Mouse (Mus musculus): ENCODE data around the gene Pex16. TPM values are rescaled to one million over a fixed set of nuclear protein-coding genes. Genes with fewer than 3 reads are reported as not detected.

Pex16 gene
- polyA plus RNA-seq, 1 experiment from 2014 or later = 35.4 TPM

DNA sequence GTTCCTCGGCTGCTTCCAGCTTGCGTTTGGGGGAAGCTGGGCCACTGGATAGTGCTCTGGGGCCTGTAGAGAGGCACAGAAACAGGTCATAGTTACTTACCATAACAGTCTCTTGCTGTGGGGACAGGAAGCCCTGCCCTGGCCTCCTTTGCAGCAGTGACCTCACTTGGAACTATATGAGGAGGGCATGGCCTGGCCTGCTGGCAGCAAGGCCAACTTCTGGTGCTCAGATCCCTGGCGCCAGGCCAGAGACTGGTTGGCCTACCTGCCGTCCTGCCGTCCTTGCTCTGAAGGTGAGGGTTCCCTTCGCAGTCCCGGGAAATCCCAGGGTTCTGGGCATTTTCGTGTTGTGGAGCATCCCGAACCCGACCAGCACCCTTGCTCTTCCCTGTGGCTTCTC is 37.2 kb downstream of the Pex16 start:
- DNase-seq = no peak
- WGBS = 95% methylated on average over 10 of the region's 10 CpGs
- H3K27me3 ChIP-seq (ENCODE audit: control insufficient read depth, insufficient read depth, low read length) = no peaks in the 10 kb centered on the region
- H3K4me3 ChIP-seq (replicated peaks; ENCODE audit: low read depth, low read length) = no peak overlapping the region
- no peak overlapping the region for H3K9ac ChIP-seq (replicated peaks; ENCODE audit: low read length)
- H3K4me2 ChIP-seq (ENCODE audit: low read length) = no peak overlapping the region
- no peak for ATAC-seq (ENCODE audit: low FRiP score, low TSS enrichment)
- H3K27ac ChIP-seq (replicated peaks; ENCODE audit: low read depth, low read length) = no peak overlapping the region
- no peaks in the 10 kb centered on the region for H3K9me3 ChIP-seq (ENCODE audit: control insufficient read depth, low read length)
- peaks cover 96% of the 10 kb centered on the region for H3K36me3 ChIP-seq (ENCODE audit: control insufficient read depth, insufficient read depth, low read length)
- no peaks in the 10 kb centered on the region for H3K4me1 ChIP-seq (ENCODE audit: control insufficient read depth, insufficient read depth, low read length)

DNA sequence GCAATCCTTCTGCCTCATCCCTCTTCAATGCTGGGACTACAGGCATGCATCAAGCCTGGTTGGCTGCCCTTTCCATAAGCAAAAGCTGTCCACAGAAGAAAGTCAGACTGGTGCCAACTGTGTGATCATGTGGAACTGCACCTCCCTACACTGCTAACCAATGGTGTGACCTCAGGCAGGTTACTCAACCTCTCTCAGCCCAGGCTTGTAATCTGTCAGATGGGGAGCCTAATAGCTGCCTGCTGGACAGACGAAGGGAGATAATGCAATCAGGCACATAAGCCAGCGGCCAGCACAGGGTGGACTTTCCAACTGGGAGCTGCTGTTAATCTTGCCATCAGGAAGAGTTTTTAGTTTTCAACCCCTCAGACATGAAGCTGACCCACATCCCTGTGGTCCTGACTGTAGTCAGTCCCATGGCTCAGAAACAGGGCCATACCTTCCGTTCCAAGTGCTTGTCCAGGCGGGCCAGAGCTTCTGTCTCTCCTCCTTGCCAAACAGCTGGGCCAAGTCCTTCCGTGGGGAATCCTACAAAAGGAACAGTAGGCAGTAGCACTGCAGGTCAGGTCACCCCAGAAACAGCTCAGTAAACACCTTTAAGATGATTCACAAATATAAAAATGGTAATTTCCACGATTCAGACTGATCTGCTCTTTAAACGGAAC is 47.4 kb downstream of the Pex16 start:
- Histone ChIP-seq H3K4me2 (ENCODE audit: low read length) (no peak overlapping the region), H3K4me3 (replicated peaks; ENCODE audit: low read depth, low read length) (no peak overlapping the region), H3K36me3 (ENCODE audit: control insufficient read depth, insufficient read depth, low read length) (peaks cover 83% of the 10 kb centered on the region), H3K27me3 (ENCODE audit: control insufficient read depth, insufficient read depth, low read length) (no peaks in the 10 kb centered on the region), H3K9ac (replicated peaks; ENCODE audit: low read length) (no peak overlapping the region), H3K4me1 (ENCODE audit: control insufficient read depth, insufficient read depth, low read length) (peaks cover 25% of the 10 kb centered on the region), H3K27ac (replicated peaks; ENCODE audit: low read depth, low read length) (no peak overlapping the region), H3K9me3 (ENCODE audit: control insufficient read depth, low read length) (no peaks in the 10 kb centered on the region)
- DNase-seq = no peak
- ATAC-seq (ENCODE audit: low FRiP score, low TSS enrichment) = no peak
- 95% methylated on average over 7 of the region's 7 CpGs for WGBS

DNA sequence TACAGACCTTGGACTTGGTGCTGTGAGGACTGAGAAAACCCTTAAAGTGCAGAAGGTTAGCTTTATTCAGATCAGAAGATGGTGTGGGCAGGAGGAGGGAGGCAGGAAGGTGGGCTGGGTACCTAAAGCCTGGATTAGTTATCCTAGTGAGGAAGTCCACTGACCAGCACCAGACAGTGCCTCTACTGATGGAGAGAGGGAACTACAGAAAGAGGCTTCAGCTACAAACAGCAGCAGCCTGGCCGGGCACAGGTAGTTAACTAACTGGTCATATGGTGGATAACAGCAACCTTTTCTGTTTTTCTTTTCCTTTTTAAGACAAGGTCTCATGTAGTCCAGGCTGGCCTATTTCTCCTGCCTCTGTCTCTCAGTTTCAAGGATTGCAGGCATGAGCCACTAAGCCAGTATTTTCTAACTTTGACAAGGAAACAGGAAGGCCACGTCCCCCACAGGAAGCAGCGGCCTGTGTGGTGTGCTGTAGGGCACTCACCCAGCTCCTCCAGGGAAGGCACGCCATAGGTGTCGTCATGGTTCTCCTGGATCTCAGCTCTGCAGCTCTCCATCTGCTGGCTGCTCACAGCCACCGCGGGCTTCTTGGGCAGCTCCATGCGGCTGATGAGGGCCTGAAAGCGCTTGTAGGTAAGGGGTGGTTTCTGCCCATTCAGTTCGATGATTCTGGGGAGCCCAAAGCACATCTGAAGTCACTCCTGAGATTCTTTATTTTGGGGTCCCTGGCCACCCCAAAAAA is 48.1 kb downstream of the Pex16 start:
- H3K9ac ChIP-seq (replicated peaks; ENCODE audit: low read length) = no peak overlapping the region
- peak; percentile 55 for DNase-seq
- H3K27me3 ChIP-seq (ENCODE audit: control insufficient read depth, insufficient read depth, low read length) = no peaks in the 10 kb centered on the region
- H3K4me3 ChIP-seq (replicated peaks; ENCODE audit: low read depth, low read length) = no peak overlapping the region
- H3K36me3 ChIP-seq (ENCODE audit: control insufficient read depth, insufficient read depth, low read length) = peaks cover 76% of the 10 kb centered on the region
- H3K27ac ChIP-seq (replicated peaks; ENCODE audit: low read depth, low read length) = no peak overlapping the region
- H3K4me2 ChIP-seq (ENCODE audit: low read length) = no peak overlapping the region
- no peaks in the 10 kb centered on the region for H3K9me3 ChIP-seq (ENCODE audit: control insufficient read depth, low read length)
- ATAC-seq (ENCODE audit: low FRiP score, low TSS enrichment) = no peak
- peaks cover 27% of the 10 kb centered on the region for H3K4me1 ChIP-seq (ENCODE audit: control insufficient read depth, insufficient read depth, low read length)
- 82% methylated on average over 10 of the region's 10 CpGs for WGBS

DNA sequence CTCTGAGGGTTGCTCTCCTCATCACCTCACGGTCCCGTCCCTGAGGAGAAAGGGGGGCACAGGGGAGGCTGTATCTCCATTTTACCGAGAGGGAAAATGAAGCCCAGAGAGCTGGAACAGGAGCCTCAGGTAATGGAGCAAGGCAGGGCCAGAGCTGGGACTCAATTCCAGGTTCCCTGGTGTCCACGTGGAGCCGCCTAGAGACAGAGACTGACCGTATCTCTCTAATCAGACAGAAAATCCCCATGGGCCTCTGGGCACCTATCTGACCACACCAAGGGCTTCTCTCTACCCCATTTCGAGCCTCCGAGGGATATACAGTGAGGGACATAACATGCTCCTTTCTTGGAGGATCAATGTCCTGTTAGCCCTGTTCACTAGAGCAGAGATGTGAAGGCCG is 48.7 kb downstream of the Pex16 start:
- DNase-seq (no peak), ATAC-seq (ENCODE audit: low FRiP score, low TSS enrichment) (no peak)
- H3K36me3 ChIP-seq (ENCODE audit: control insufficient read depth, insufficient read depth, low read length) = peaks cover 70% of the 10 kb centered on the region
- H3K4me1 ChIP-seq (ENCODE audit: control insufficient read depth, insufficient read depth, low read length) = peaks cover 27% of the 10 kb centered on the region
- no peak overlapping the region for H3K4me2 ChIP-seq (ENCODE audit: low read length)
- 91% methylated on average over 9 of the region's 9 CpGs for WGBS
- H3K27me3 ChIP-seq (ENCODE audit: control insufficient read depth, insufficient read depth, low read length) = no peaks in the 10 kb centered on the region
- H3K9ac ChIP-seq (replicated peaks; ENCODE audit: low read length) = no peak overlapping the region
- H3K27ac ChIP-seq (replicated peaks; ENCODE audit: low read depth, low read length) = peak overlapping the region; percentile 78; the same call in 1 of the 2 replicates
- no peaks in the 10 kb centered on the region for H3K9me3 ChIP-seq (ENCODE audit: control insufficient read depth, low read length)
- H3K4me3 ChIP-seq (replicated peaks; ENCODE audit: low read depth, low read length) = no peak overlapping the region

DNA sequence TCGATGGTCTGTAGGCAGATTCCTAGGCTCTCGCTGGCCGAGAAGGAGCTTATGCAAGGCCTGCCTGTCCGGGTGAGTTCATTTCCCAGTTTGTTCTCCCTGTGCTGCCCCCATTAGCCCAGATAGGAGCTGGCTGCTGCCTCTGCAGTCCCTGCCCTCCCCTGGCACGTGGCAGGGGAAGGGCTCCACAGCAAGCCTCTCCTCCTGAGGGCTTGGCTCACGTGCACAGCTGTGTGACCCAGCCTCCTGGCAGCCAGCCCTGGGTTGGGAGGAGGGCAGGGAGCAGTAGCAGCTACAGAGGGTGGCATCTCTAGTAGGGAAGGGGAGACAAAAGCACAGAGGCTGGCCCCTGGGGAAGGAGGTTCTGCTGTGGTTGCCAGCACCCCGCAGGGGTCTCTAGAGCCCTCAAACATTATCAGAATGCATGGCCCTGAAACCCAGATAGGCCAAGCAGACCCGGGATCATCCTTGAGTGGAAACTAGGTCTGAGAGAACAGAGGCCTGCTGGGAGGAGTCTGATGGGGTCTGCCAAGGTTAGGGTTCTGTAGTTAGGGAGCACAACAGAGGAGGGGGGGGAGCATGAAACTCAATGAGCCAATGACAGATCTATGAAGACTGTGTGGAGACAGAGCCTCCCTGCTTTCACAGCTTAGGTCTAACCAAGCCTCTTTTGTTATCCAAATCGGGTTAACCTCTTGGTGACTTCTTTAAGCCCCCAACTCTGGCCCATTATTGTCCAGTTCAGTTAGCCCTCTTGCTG is 49.4 kb downstream of the Pex16 start:
- Histone ChIP-seq H3K9ac (replicated peaks; ENCODE audit: low read length) (no peak overlapping the region), H3K36me3 (ENCODE audit: control insufficient read depth, insufficient read depth, low read length) (peaks cover 63% of the 10 kb centered on the region), H3K27ac (replicated peaks; ENCODE audit: low read depth, low read length) (peak overlapping the region; percentile 78), H3K4me1 (ENCODE audit: control insufficient read depth, insufficient read depth, low read length) (peaks cover 27% of the 10 kb centered on the region), H3K4me3 (replicated peaks; ENCODE audit: low read depth, low read length) (no peak overlapping the region), H3K9me3 (ENCODE audit: control insufficient read depth, low read length) (no peaks in the 10 kb centered on the region), H3K27me3 (ENCODE audit: control insufficient read depth, insufficient read depth, low read length) (no peaks in the 10 kb centered on the region), H3K4me2 (ENCODE audit: low read length) (no peak overlapping the region)
- WGBS = 56% methylated on average over 9 of the region's 9 CpGs
- peak; percentile 46; the same call in 1 of the 2 replicates for ATAC-seq (ENCODE audit: low FRiP score, low TSS enrichment)
- peak; percentile 66 for DNase-seq

DNA sequence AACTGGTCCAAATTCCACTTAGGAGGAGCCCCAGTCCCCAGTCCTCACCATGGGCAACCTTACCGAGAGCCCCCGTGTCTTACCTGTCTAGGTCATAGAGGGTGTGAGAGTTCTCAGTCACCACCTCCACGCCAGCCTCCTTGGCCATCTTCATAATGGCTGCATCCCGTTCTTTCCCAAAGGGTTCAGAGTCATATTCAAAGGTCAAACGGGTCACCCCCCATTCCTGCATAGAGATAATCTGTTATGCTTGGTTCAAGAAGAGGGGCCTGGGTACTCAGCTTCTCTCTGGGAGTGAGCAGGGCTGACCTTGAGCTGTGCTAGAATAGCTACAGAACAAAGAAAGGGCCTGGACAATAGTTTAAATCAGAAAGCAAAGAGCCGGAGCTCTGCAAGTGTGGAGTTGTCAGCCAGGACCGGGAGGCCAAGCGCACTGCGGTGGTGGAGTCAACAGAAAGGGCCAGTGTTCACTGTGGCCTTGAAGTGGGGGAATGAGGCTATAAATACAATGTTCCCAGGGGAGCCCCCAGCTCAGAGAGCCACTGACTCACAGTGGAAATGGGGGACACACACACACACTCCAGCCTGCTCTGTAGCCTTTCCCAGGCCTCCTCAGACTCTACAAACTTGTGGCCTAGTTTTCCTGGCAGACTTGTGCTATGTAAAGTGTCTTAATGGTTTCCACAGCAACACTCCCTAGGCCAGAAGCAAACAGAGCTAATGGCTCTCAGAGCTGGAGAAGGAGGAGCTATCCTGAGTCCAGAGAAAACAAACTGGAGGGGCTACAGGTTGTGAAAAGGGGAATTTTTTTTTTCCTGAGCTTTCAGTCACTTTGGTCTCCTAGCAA is 50.2 kb downstream of the Pex16 start:
- peaks cover 27% of the 10 kb centered on the region for H3K4me1 ChIP-seq (ENCODE audit: control insufficient read depth, insufficient read depth, low read length)
- H3K36me3 ChIP-seq (ENCODE audit: control insufficient read depth, insufficient read depth, low read length) = peaks cover 55% of the 10 kb centered on the region
- no peak overlapping the region; the same call in 1 of the 2 replicates for H3K4me2 ChIP-seq (ENCODE audit: low read length)
- DNase-seq (peak; percentile 70), ATAC-seq (ENCODE audit: low FRiP score, low TSS enrichment) (peak; percentile 51)
- H3K9ac ChIP-seq (replicated peaks; ENCODE audit: low read length) = no peak overlapping the region
- H3K27ac ChIP-seq (replicated peaks; ENCODE audit: low read depth, low read length) = peak overlapping the region; percentile 78
- H3K4me3 ChIP-seq (replicated peaks; ENCODE audit: low read depth, low read length) = no peak overlapping the region
- 24% methylated on average over 9 of the region's 9 CpGs for WGBS
- no peaks in the 10 kb centered on the region for H3K9me3 ChIP-seq (ENCODE audit: control insufficient read depth, low read length)
- H3K27me3 ChIP-seq (ENCODE audit: control insufficient read depth, insufficient read depth, low read length) = no peaks in the 10 kb centered on the region

DNA sequence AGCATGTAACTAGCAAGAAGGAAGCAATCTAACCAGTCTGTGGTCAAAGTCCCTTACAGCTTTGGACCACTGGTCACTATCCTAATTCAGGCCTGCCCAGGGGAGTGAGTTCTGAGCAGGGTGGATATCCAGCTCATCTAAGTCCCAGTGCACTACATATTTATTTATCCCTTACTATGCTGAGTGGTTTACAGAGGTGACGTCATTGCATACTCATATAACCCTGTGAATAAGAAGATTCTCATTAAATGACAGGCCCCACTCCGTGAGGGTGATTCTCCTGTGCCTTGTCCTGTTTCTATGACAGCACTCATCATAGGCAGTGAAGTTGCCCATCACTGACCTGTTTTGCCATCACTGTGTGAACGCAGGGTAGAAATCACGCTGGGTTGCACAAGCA is 50.9 kb downstream of the Pex16 start:
- Histone ChIP-seq H3K9ac (replicated peaks; ENCODE audit: low read length) (no peak overlapping the region), H3K4me3 (replicated peaks; ENCODE audit: low read depth, low read length) (no peak overlapping the region), H3K27me3 (ENCODE audit: control insufficient read depth, insufficient read depth, low read length) (no peaks in the 10 kb centered on the region), H3K36me3 (ENCODE audit: control insufficient read depth, insufficient read depth, low read length) (peaks cover 48% of the 10 kb centered on the region), H3K4me1 (ENCODE audit: control insufficient read depth, insufficient read depth, low read length) (peaks cover 28% of the 10 kb centered on the region), H3K27ac (replicated peaks; ENCODE audit: low read depth, low read length) (peak overlapping the region; percentile 71), H3K4me2 (ENCODE audit: low read length) (no peak overlapping the region), H3K9me3 (ENCODE audit: control insufficient read depth, low read length) (no peaks in the 10 kb centered on the region)
- ATAC-seq (ENCODE audit: low FRiP score, low TSS enrichment) (no peak), DNase-seq (no peak)
- 57% methylated on average over 4 of the region's 4 CpGs for WGBS

DNA sequence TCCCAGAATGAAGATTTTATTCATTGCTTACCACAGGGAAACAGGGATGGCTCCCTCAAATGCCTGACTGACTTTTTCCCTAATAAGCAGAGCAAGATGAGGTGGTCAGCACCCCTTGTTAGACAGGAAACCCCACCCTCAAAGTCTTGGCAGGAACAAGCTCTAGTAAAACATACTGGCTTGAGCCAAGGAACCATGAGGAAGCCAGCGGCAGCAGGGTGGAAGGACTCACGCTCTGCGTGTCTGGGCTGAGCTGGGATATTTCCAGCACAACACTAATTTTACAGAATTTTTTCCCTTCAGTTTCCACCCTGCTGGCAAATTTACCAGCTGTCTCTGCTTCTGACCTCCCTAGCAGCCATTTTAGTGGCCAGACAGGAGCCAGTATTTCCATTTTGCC is 52.0 kb downstream of the Pex16 start:
- 94% methylated on average over 3 of the region's 3 CpGs for WGBS
- 0 out of 2 replicates have a peak overlapping the region, but pooled peaks have one; percentile 2 for H3K27ac ChIP-seq (replicated peaks; ENCODE audit: low read depth, low read length)
- H3K4me1 ChIP-seq (ENCODE audit: control insufficient read depth, insufficient read depth, low read length) = peaks cover 39% of the 10 kb centered on the region
- no peaks in the 10 kb centered on the region for H3K9me3 ChIP-seq (ENCODE audit: control insufficient read depth, low read length)
- ATAC-seq (ENCODE audit: low FRiP score, low TSS enrichment) (no peak), DNase-seq (no peak)
- no peak overlapping the region for H3K4me2 ChIP-seq (ENCODE audit: low read length)
- no peak overlapping the region for H3K9ac ChIP-seq (replicated peaks; ENCODE audit: low read length)
- H3K27me3 ChIP-seq (ENCODE audit: control insufficient read depth, insufficient read depth, low read length) = no peaks in the 10 kb centered on the region
- H3K36me3 ChIP-seq (ENCODE audit: control insufficient read depth, insufficient read depth, low read length) = peaks cover 38% of the 10 kb centered on the region
- no peak overlapping the region for H3K4me3 ChIP-seq (replicated peaks; ENCODE audit: low read depth, low read length)
